Mouse (Mus musculus): ENCODE measurements at regions not wholly inside any gene's neighbourhood (a gene's known extent, or its start where the extent isn't known, plus 50 kb on each side); places are given as distances from the start of the nearest gene placed in this dataset.
A peak's percentile ranks its signal among the peaks of the same experiment; 100 is the strongest.

DNA sequence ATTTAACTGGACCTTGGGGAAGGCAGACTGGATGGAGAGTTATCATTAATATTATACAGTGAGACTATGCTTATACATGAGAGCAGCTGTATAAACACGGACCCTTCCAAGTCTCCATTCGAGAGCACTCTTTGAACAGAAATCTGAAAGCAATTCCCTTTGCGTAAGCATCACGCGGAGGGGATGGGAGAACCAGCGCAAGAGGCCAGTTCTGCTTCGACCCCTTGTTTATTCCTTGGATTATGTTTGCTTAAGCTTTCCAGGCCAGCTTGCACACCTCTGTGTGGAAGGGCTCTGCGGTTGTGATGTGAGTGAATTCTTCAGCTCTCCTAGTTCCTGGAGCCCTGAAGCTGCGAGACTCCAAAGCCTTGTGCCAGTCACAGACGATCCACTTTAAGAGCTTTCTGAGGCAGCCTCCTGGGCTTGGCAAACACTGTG, 109.2 kb upstream of the Fbxo11 start:
- DNase-seq (ENCODE audit: low read depth, low spot score): no peak

DNA sequence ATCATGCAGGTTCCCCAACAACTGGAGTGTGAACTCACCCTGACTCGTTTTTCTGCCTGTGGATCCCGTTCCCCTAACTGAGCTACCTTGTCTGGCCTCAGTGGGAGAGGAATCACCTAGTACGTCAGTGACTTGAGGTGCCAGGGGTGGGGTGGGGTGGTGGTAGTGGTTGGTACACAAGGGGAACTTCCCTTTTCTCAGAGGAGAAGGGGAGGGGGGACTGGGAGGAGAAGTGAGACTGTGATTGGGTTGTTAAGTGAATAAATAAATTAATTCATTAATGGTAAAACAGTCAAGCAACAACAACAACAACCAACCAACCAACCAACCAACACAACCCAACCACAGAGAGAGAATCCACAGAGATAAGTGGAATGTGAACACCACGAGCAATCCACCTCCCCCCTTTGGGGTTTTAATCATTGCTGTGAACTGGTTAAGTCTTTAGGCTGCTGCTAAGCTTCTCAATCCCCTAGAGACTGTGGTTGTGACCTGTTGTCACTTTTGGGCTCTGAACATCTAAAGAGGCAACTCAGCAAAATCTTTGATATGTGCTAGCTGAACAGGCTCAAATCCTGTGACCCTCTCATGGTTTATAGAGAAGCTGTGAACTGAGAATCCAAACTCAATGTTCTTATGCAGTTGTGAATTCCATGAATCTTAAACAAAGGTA, 111.0 kb upstream of the Fbxo11 start:
- no peak for DNase-seq (ENCODE audit: low read depth, low spot score)

DNA sequence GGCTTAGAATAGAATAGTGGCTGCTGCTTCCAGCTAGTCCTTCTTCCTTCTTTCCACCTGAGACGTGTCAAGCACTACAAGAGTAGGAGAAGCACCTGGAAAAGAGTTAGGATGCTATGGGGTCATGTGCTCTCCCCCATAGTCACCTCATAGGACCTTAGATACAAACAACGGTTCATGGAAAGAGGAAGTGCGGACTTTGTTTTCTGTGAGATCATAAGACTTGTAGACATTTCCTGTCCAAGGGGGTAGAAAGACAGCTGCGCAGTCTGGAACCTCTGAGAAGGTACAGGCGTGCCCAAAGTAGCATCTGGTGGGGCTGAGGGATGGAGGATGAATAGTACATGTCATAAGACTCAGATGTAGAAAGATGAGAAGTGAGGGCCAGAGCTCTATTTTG, 125.6 kb upstream of the Fbxo11 start:
- DNase-seq (ENCODE audit: low read depth, low spot score): no peak

DNA sequence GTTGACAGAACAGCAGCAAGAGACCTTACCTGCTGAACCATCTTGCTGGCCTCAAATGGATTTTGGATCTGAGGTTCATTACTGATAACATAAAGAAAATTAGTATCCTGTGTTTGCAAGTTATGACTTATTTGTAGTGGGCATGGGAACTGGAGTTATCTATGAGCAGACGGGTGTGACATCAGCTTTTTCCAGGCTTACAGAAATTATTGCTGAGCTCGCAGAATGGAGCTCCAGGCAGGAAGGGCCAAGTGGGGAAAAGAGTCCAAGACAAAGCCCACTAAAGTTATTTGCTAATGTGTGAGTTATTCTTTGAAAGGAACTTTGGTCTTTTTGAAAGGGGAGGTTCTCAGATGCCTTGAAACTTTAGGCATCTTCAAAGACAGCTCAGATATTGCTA, 126.4 kb upstream of the Fbxo11 start:
- DNase-seq (ENCODE audit: low read depth, low spot score): no peak

DNA sequence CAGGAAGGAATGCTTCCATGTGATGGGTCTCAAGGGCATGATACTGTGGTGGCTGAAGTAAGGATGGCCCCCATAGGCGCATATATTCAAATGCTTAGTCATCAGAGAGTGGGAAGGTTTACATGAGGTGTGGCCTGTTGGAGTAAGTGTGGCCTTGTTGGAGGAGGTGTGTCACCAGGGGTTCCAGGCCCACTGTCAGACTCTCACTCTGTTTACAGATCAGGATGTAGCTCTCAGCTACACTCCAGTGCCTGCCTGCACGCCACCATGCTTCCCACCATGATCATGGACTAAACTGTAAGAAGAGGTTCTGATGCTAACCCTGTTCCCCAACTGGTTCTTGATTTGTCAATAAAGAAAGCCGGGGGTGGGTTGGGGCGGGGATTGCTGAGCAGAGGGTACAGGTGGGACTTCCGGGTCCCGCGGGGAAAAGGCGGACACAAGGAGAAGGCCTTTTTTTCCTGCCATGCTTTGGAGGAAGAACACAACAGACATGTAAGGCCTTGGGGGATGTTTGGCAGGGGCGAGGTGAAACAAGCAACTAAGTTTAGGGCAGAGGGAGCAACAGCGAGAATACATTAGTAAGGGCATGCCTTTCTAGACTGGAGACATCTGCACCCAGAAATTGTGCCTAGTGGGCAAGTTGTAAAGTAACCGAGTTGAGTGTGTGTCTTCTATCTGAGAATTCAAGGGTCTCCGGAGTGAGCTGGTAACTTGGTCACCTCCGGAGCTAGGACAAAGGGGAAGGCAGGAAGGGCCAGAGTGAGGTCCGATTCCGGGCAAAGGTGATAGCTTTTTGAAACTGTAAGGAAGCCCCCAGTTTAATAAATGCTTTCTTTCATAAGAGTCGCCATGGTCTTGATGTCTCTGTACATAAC, 127.1 kb upstream of the Fbxo11 start:
- no peak for DNase-seq (ENCODE audit: low read depth, low spot score)

DNA sequence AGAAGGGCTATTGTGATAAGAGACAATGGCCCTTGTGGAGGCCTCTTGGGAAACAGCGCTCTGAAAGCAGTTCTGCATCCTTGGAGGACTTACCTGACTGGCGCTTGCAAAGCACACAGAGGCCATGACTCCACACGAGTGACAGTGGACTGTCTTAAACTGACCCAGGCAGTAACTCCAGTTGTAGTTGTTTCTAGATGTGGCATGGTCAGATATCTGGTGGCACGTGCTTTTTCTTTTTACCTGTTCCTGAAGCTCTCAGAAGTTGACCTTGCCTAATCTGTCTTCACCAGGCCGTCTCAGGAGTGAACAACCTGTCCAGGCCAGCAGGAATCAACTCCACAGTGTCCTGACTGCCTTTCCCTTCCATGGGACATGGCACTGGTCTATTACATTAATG, 129.6 kb upstream of the Fbxo11 start:
- no peak for DNase-seq (ENCODE audit: low read depth, low spot score)

DNA sequence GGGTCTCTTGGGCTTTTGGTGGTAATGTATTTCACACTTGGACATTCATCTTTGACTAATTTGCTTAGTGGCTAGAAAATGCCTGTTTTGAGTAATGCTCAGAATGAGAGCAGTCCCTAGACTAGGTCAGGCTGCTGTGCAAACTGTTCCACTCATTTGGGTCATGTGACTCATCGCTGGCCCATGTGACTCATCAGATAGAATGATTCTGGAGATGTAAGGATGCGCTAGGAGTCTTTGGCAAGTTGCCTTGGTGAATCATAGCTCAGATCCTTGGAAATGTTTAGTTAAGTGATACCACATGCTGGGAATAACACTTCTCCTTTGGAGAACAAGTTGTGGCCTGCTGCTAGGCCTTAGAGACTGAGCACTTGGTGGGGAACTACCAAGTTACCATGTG, 130.2 kb upstream of the Fbxo11 start:
- DNase-seq (ENCODE audit: low read depth, low spot score): peak; percentile 65

DNA sequence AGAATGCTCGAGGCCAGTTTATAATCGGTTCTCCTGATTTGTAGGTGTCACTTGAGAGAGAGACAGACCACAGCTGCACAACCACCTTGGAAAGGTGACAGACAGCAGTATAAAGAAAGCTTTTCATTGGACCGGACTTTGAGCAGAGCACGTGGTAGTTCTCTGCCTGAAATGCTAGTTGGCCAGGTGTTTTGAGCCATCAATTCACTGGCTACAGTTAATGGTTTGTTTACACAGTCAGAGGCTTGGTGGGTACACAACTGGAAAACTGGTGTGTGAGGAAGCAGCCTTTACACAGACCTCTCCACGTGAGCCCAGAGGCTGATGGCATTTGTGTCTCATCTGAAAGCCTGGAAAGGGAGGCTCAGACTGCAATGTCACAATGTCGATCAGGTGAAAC, 130.8 kb upstream of the Fbxo11 start:
- DNase-seq (ENCODE audit: low read depth, low spot score): no peak

DNA sequence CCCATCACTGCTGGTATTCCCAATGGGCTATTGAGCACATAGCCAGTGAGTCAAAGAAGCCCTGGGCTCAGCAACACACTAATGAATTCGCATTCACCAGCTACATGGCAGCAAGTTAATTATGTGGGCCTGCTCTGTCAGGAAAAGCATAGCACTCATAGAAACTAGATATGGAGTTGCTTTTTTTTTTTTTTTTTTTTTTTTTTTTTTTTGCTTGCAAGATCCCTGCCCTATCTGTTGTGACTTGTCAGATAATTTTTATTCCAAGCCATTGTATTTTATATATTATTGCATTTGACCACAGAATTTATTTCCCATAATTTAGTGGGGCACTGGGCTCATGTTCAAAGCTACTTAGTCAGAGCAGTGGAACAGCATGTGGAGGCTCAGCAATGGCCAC, 131.2 kb upstream of the Fbxo11 start:
- DNase-seq (ENCODE audit: low read depth, low spot score): no peak

DNA sequence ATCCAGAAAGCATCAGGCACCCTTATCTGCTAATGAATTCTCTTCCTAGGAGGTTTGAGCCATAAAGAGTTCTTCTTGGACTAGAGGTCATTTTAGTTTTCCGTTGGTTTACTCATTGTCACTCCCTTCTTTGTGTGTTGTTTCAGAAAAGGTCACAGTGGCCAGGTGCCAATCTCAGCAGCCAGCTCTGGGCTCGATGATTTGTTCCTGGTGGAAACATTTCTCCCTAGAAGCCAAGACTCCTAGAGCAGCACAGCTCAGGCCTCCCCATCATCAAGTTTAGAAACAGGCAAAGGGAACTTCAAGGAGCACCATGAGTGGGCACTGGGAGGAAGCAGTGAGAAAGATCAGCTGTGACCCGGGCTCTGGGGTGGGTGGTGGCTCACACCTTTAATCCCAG, 132.3 kb upstream of the Fbxo11 start:
- DNase-seq (ENCODE audit: low read depth, low spot score): no peak

DNA sequence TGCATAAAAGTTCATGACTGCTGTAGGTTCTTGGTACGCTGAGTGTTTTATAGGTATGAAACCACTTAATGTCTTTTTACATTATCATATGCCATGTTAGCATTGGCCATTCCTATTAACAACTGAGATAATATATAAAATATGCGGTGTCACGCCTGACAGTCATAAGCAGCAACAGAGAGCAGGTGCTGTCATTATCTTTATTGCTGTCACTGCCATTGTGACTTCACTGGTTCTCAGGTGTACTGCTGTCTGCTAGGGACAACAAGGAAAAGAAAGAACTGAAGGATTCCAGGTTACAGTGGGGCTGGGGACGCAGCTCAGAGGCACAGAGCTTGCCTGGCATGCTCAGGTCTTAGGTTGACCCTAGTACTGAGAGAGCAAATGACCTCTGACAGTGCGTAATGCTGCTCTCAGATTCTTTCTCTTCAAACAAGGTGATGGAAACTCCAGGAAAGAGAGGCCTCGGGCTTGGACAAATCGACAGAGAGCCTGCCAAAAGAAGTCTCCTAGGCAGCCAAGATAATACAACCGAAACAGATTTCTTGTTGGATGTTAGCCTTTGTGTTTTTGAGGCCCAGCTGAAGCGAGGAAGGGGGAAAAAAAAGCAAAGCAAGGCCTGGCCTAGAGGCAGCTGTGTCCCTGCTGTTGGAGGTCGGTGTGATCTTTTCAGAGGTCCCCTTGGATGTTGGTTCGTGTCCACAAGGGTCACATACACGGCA, 136.3 kb upstream of the Fbxo11 start:
- no peak for DNase-seq (ENCODE audit: low read depth, low spot score)

DNA sequence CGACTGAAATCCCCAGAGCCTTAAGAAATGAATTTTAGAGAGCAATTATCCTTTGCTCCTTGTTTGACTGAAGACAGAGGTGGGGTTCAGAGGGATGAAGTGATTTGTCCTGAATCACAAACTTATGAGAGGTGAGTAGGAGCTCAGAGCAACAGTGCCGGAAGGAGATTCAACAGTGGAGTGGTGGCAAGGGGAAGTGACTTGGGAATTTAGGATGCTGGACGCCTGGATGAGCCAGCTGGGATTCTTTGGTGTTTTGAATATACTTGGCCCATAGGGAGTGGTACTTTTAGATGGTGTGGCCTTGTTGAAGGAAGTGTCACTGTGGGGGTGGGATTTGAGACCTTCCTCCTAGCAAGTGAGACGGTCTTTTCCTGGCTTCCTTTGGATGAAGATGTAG, 137.1 kb upstream of the Fbxo11 start:
- DNase-seq (ENCODE audit: low read depth, low spot score): no peak

DNA sequence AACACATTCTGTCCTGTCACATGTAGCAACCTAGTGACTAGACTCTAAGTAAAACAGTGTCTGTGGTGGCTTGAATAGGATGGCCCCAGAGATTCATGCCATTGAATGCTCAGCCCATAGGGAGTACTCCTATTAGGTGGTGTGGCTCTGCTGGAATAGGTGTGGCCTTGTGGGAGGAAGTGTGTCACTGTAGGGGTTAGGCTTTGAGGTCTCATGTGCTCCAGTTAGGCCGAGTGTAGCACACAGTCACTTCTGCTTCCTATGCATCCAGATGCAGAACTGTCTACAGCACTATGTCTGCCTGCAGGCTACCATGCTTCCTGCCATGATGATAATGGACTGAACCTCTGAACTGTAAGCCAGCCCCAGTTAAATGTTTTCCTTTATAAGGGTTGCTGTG, 144.5 kb upstream of the Fbxo11 start:
- no peak for DNase-seq (ENCODE audit: low read depth, low spot score)

DNA sequence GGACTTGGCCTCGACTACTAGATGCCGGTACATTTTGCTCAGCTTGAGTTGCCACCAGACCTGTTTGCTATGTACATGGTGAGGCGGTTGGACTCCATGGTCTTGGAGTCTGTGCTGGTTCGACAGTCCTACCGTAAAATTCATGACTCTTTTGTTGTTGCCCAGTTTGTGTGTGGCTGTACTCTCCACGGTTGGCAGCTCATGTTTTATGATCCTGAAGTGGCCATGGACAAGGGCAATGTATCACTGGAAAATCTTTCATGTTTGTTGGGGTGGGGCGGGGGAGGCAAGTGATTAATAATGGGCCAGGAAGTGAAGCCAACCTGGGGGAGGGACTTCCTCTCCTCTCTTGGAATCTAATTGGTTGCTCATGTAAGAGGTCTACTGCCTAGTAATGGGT, 147.0 kb upstream of the Fbxo11 start:
- DNase-seq (ENCODE audit: low read depth, low spot score): no peak

DNA sequence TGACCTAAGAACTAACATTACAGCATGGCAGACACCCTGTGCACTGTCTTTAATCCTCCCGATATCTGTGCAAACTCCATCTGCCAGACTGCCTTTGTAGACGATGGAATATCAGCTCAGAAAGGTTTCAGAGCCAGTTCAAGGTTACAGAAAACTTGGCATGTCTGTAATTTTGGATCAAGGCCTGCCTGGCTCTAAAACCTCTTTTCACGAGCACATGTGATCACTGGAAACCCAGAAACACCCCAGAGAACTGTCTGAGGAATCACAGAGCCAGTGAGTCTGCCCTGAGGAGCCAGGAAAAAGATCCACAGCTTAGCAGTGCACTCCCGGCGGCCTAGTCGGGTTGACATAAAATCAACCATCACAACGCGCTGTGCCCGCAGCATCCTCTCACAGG, 149.7 kb upstream of the Fbxo11 start:
- DNase-seq (ENCODE audit: low read depth, low spot score): no peak

DNA sequence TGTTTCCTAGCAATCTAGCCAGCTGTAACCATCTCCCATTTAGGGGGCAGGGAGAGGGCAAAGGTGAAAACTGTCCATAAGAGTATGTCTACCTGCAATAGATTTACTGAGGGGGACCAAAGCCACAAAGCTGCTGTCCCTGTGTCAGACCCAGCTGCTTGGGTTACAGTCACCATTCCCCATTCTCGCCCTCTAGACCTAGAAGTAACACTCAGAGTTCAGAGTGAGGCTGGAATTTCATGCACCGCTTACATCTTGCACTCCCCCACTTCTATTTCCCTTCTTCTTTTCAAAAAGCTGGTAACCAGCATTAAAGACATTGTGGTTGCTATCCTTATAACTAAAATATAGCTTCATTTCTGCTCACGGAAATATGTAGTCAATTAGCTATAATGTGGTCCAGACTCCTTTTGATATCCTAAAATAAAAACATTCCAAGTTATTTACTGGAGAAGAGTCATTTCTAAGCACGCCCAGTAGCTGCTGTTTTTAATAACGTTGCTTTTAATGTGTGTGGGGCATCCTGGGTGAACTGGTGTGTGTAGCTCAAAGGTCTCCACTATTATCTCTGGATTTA, 157.4 kb upstream of the Fbxo11 start:
- no peak for DNase-seq (ENCODE audit: low read depth, low spot score)

DNA sequence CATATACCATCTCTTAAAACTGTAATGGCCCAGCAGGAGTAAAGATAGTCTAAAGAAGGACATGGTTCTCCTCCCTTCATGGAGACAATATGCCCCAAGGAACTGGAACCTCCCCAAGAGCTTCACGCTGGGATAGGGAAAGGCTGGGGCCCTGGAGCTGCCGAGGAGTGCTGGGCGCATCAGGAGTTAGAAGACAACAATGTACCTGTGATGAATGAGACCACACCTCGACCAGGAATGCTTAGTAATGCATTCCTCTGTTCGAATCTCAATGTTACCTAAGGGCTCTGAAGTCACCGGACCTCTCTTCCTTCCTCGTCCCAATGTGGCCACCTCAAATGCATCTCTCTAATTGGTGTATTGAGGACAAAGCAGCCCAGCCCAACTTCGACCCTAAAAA, 175.4 kb upstream of the Fbxo11 start:
- DNase-seq (ENCODE audit: low read depth, low spot score): no peak

DNA sequence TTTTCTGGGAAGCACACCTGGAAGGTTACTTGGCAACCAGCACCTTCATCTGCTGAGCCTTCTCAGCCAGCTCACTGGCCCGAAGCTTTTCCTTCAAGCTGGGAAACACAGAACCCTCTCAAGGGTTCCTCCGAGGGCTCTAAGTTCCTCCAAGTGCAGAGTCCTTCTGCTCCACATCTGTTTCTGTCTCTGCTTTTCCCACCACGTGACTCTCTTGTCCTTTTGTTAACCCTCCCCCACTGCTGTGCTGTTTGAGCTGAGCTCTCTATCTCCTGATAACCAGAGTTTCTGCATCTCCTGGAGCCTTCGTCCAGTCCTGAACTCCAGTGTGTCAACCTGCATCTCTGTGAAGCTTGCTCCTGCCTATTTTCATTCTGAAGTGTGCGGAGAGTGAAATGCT, 183.5 kb upstream of the Fbxo11 start:
- no peak for DNase-seq (ENCODE audit: low read depth, low spot score)

DNA sequence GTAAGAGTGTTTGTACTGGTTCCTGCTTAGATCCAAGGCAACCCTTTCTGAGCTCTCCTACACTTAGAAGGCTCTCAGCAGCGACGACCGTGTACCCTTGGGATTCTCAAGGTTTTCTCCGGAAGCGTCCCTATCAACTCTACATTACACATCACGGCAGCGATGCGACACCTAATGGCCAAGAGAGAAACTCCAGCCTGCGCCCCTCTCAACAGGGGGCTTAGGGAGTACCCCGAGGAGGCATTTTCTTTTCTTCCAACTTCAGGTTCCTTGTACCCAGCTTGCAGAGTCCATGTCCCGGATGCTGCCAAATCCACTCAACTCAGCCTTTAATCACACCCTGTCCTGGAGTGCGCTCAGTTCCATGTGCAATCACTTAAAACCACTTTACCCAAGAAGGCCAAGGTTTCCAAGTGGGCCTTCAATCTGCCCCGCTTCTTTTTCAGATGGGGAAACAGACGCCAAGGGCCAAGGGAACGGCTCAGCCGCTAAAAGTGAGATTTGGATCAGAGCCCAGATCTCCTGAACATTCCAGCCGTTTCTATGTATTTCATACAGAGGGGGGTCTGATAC, 186.9 kb upstream of the Fbxo11 start:
- no peak for DNase-seq (ENCODE audit: low read depth, low spot score)

DNA sequence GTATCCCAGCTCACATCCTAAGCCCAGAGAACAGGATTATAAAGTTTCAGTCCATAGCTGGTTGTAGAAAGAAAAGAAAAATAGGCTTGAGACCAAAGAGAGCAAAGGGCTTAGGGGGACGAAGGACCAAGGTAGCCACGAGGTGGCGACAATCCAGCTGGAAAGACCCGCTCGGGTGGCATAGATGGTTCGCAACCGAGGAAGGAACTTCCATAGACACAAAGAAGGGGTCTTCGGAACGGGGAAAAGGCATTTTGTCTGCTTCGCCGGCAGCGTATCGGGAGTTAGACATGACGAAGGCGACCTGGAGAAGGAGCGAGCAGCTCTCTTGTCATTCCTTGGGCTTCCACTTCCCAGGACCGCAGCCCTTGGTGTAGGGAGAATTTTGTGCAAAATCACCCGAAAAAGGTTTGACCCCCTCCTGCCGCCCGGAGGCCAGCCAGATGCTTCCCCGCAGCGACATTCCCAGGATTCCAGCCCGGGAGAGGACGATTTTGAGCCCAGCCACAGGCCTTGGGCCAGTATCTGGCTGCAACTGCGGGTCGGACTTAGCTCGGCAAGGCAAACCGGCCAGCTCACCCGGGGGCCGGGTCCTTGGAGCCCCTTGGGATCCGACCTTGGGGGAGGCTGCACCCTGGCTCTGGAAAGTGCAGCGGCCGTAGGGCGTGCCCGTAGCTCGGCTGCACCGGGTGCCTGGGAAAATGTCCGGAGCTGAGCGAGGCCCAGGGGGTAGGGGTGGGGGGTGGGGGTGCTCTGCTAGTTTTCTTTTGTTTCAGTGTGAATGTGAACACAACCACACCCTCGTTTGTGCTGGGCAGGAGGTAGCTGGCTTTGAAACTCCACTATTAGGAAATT, 184.5 kb upstream of the Foxn2 start:
- DNase-seq (ENCODE audit: low read depth, low spot score): no peak
